Mouse (Mus musculus): ENCODE data around the gene Il5.

DNA sequence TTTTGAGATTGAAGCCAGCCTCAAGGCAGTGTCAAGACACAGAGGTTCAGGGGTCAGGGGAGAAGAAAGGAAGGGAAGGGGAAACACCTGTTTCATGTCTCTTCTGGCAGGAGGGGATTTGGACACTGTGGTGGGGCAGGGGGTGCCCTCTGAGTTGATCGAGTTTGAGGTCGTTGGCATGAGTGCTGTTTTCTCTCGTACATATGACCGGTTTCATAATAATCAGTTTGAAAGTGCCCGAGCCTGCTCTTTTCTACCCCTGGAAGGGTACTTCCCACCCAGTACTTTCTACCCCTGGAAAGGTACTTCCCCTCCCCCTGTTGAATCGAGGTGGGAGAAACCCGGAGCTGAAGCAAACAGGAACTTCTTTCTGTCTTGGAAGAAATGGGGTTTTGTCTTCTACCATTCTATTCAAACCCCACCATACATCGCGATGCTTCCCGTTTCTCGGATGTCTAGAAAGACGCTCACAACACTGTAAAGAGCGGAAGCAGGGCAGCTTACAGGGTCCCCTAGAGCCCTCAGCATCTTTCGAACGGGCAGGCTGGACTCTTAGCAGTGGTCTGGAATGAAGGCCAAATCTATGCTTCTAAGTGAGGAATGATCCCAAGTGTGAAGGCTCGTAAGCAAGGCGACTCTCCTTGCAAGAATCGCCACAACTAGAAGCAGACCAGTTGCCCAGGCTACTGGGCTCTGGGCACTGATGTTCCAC, 14.5 kb downstream of the Il5 start:
- no peak for TF ChIP-seq CTCF (conservative IDR thresholded peaks at IDR 0.05; ENCODE audit: low read length)
- no peak for TF ChIP-seq POU5F1 (IDR thresholded peaks at IDR 0.05; ENCODE audit: borderline replicate concordance, low read length)
